Mouse (Mus musculus) lung, adult 2 months (tissue): Measurements from ENCODE around the gene Ano9. TPM values are rescaled to one million over a fixed set of nuclear protein-coding genes. Genes with fewer than 3 reads are reported as not detected.

Experiments used
- DNase-seq: peaks from one replicate; pipeline ENCODE4 v3.0.0; 2022
- H3K4me1 ChIP-seq: fragments of 200-500 bp; 2 replicates; pipeline ENCODE4 v1.6.1; 2011; ENCODE audit warnings: low read length; ENCODE audit not compliant: control insufficient read depth, insufficient read depth
- H3K4me3 ChIP-seq: fragments of 200-500 bp; replicated peaks from 2 replicates; pipeline ENCODE3; 2011; ENCODE audit warnings: low read depth, mild to moderate bottlenecking, control low read depth, low read length; ENCODE audit errors: extremely low read depth
- CTCF ChIP-seq: fragments of 200-500 bp; IDR thresholded peaks from 2 replicates; pipeline ENCODE4 v1.5.1; 2011; ENCODE audit warnings: mild to moderate bottlenecking, low read length, control low read depth; ENCODE audit not compliant: insufficient read depth
- POLR2A ChIP-seq: fragments of 200-500 bp; IDR thresholded peaks from 2 replicates; pipeline ENCODE4 v1.6.1; 2011; ENCODE audit warnings: low read depth, mild to moderate bottlenecking, control low read depth, low read length, borderline replicate concordance; ENCODE audit errors: extremely low read depth
- WGBS: fragments of 180-500 bp; shearing (Covaris S2); methylation state at CpG from one replicate; pipeline ENCODE4 v1.1.7; 2018; 5-methylcytosine and 5-hydroxymethylcytosine counted together
- polyA plus RNA-seq: library from polyadenylated mRNA; depleted of rRNA; stranded (reverse); fragments of >200 nt; gene quantifications from 2 replicates; pipeline ENCODE4 v1.2.3, GENCODE M21; 2012

Gene Ano9
- polyA plus RNA-seq, 1 experiment: 10.7 TPM

GRCm38 (mm10) chr7:141143112-141143511 is 25.5 kb upstream of the Ano9 start:
- no peaks in the 10 kb centered on the region for H3K4me1 ChIP-seq
- 47% methylated on average over 5 of the region's 5 CpGs for WGBS
- peak; percentile 44 for DNase-seq
- no peak for TF ChIP-seq POLR2A
- peak; percentile 47 for TF ChIP-seq CTCF
- no peak overlapping the region for H3K4me3 ChIP-seq

- Histone ChIP-seq H3K4me1 (no peaks in the 10 kb centered on the region), H3K4me3 (no peak overlapping the region)
- no peak for TF ChIP-seq POLR2A
- no peak for TF ChIP-seq CTCF
- 83% methylated on average over 4 of the region's 4 CpGs for WGBS
- DNase-seq: no peak
These were observed 23.7 kb upstream of the Ano9 start for GRCm38 (mm10) chr7:141141326-141141725.

- H3K4me3 ChIP-seq: peak overlapping the region; percentile 78
- WGBS: 61% methylated on average over 12 of the region's 12 CpGs
- TF ChIP-seq CTCF (no peak), POLR2A (no peak)
- no peak for DNase-seq
- H3K4me1 ChIP-seq: peaks cover 6% of the 10 kb centered on the region
These were observed 14.5 kb upstream of the Ano9 start for GRCm38 (mm10) chr7:141131904-141132755.

- Histone ChIP-seq H3K4me1 (peaks cover 6% of the 10 kb centered on the region), H3K4me3 (peak overlapping the region; percentile 78)
- peak; percentile 86 for DNase-seq
- TF ChIP-seq POLR2A (peak; percentile 30; the same call in 1 of the 2 replicates), CTCF (no peak)
- under 1% methylated on average over 59 of the region's 59 CpGs for WGBS
These were observed 13.6 kb upstream of the Ano9 start for GRCm38 (mm10) chr7:141131024-141131820.

GRCm38 (mm10) chr7:141123517-141123856 is 5.9 kb upstream of the Ano9 start:
- Histone ChIP-seq H3K4me3 (peak overlapping the region; percentile 66), H3K4me1 (no peaks in the 10 kb centered on the region)
- TF ChIP-seq POLR2A: no peak
- no peak for TF ChIP-seq CTCF
- DNase-seq: no peak
- WGBS: 2% methylated on average over 15 of the region's 15 CpGs

- H3K4me3 ChIP-seq: peak overlapping the region; percentile 66
- H3K4me1 ChIP-seq: no peaks in the 10 kb centered on the region
- peak; percentile 95 for DNase-seq
- WGBS: 1% methylated on average over 29 of the region's 29 CpGs
- no peak for TF ChIP-seq CTCF
- TF ChIP-seq POLR2A: 0 out of 2 replicates have a peak, but pooled peaks have one; percentile 60
These were observed 5.3 kb upstream of the Ano9 start for GRCm38 (mm10) chr7:141122689-141123516.

- H3K4me1 ChIP-seq: no peaks in the 10 kb centered on the region
- H3K4me3 ChIP-seq: peak within 1 kb of the TSS; percentile 66
- TF ChIP-seq CTCF: no peak
- TF ChIP-seq POLR2A: peak; percentile 17; the same call in 1 of the 2 replicates
- WGBS: 27% methylated on average over 14 of the region's 14 CpGs
- DNase-seq: peak; percentile 42
These were observed 4.6 kb upstream of the Ano9 start, which contains the start of gene Ptdss2 for GRCm38 (mm10) chr7:141122245-141122644. Ptdss2 (plus strand) TSS chr7:141122382.

- no peaks in the 10 kb centered on the region for H3K4me1 ChIP-seq
- WGBS: 73% methylated on average over 5 of the region's 5 CpGs
- TF ChIP-seq POLR2A: no peak
- peak; percentile 23; the same call in 1 of the 2 replicates for TF ChIP-seq CTCF
- no peak for DNase-seq
- H3K4me3 ChIP-seq: no peak overlapping the region
These were observed 3.5 kb upstream of the Ano9 start for GRCm38 (mm10) chr7:141121051-141121531.
